Mouse (Mus musculus) embryonic facial prominence, embryonic 11.5 days (tissue): ENCODE data around the gene Tlx3. TPM values are rescaled to one million over a fixed set of nuclear protein-coding genes. Genes with fewer than 3 reads are reported as not detected.

ENCODE experiments used
- ATAC-seq: fragments of 200-750 bp; cut with Nextera tagmentation; replicated peaks from 2 replicates; pipeline ENCODE4 v1.8.0; 2017; ENCODE audit warnings: low read depth; ENCODE audit not compliant: insufficient number of reproducible peaks, low FRiP score, low TSS enrichment
- DNase-seq: peaks from one replicate; pipeline ENCODE4 v3.0.0-alpha.2; 2015; ENCODE audit warnings: low spot score
- H3K27ac ChIP-seq: fragments of 300-500 bp; sonication (generic); replicated peaks from 2 replicates; pipeline ENCODE4 v1.5.1; 2014; ENCODE audit warnings: mild to moderate bottlenecking, low read depth, low read length, control low read depth
- H3K27me3 ChIP-seq: fragments of 300-500 bp; sonication (generic); 2 replicates; pipeline ENCODE4 v1.6.1; 2014; ENCODE audit warnings: mild to moderate bottlenecking, low read length, moderate library complexity, mixed read lengths; ENCODE audit not compliant: control insufficient read depth, insufficient read depth
- H3K36me3 ChIP-seq: fragments of 300-500 bp; sonication (generic); replicated peaks from 2 replicates; pipeline ENCODE4 v1.6.1; 2014; ENCODE audit warnings: low read depth, mild to moderate bottlenecking, low read length, moderate library complexity, mixed read lengths; ENCODE audit not compliant: control insufficient read depth, insufficient read depth
- H3K4me1 ChIP-seq: fragments of 300-500 bp; sonication (generic); 2 replicates; pipeline ENCODE4 v1.6.1; 2014; ENCODE audit warnings: low read length, mixed read lengths; ENCODE audit not compliant: control insufficient read depth, insufficient read depth
- H3K4me2 ChIP-seq: fragments of 300-500 bp; sonication (generic); 2 replicates; pipeline ENCODE4 v1.6.1; 2014; ENCODE audit warnings: low read depth, mild to moderate bottlenecking, control low read depth, low read length, moderate library complexity
- H3K4me3 ChIP-seq: fragments of 300-500 bp; sonication (generic); 2 replicates; pipeline ENCODE4 v1.5.1; 2014; ENCODE audit warnings: low read depth, low read length, control low read depth
- H3K9ac ChIP-seq: fragments of 300-500 bp; sonication (generic); replicated peaks from 2 replicates; pipeline ENCODE4 v1.6.1; 2014; ENCODE audit warnings: mild to moderate bottlenecking, control low read depth, low read length
- H3K9me3 ChIP-seq: fragments of 300-500 bp; sonication (generic); replicated peaks from 2 replicates; pipeline ENCODE4 v1.6.1; 2016; ENCODE audit warnings: mild to moderate bottlenecking, low read length, inconsistent platforms, mixed read lengths; ENCODE audit not compliant: control insufficient read depth
- WGBS: fragments of 180-500 bp; shearing (Covaris S2); extraction: QIAGEN DNeasy Blood & Tissue Kit; methylation state at CpG from one replicate; pipeline ENCODE4 v1.1.7; 2014; 5-methylcytosine and 5-hydroxymethylcytosine counted together
- polyA plus RNA-seq: library from polyadenylated mRNA; unstranded; fragments of >200 nt; fragmentation: Nextera tagmentation; extraction: Ambion mirVana; gene quantifications from 2 replicates; pipeline ENCODE4 v1.2.1, GENCODE M21; 2014

Gene Tlx3
- 6.0 and 7.4 TPM in 2 replicates for polyA plus RNA-seq

GRCm38 (mm10) chr11:33203383-33204328 lies at the start of gene Tlx3:
Gene Tlx3, minus strand, starts transcription at chr11:33203589.
- H3K4me3 ChIP-seq = peak within 1 kb of the TSS; percentile 25
- peak within 1 kb of the TSS; percentile 33; the same call in 1 of the 2 replicates for H3K9ac ChIP-seq
- peaks cover 9% of the 10 kb centered on the region for H3K4me1 ChIP-seq
- no peaks in the 10 kb centered on the region for H3K9me3 ChIP-seq
- H3K4me2 ChIP-seq = peak within 1 kb of the TSS; percentile 49
- DNase-seq (peak; percentile 77), ATAC-seq (peak; percentile 44)
- H3K27ac ChIP-seq = 0 out of 2 replicates have a peak within 1 kb of the TSS, but pooled peaks have one; percentile 6
- no peaks in the 10 kb centered on the region for H3K36me3 ChIP-seq
- H3K27me3 ChIP-seq = peaks cover 71% of the 10 kb centered on the region
- under 1% methylated on average over 78 of the region's 81 CpGs for WGBS

DNA sequence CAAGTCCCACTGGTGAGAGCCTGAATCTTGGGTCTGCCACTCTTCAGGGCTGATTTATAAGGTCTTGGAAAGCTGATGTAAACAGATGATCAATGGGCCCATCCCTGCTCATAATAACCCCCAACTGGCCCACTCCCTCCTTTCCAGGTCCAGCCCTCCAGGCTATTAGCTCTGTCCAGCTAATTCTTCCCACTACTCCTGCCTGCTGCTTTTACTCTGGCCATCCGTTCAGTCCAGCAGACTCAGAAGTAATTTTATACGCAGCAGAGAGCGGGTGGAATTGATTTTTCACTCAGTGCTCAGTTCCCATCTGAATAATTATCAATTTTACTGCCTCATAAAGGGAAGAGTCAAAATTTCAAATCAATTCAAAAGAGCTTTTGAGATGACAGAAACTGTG lies 36.9 kb upstream of the Tlx3 start:
- no peaks in the 10 kb centered on the region for H3K36me3 ChIP-seq
- no peak for ATAC-seq

GRCm38 (mm10) chr11:33234134-33234533 lies 30.7 kb upstream of the Tlx3 start:
- Histone ChIP-seq H3K27ac (no peak overlapping the region), H3K4me2 (no peak overlapping the region), H3K4me1 (no peaks in the 10 kb centered on the region), H3K27me3 (no peaks in the 10 kb centered on the region), H3K9ac (no peak overlapping the region), H3K36me3 (no peaks in the 10 kb centered on the region), H3K9me3 (no peaks in the 10 kb centered on the region), H3K4me3 (no peak overlapping the region)
- WGBS = 53% methylated on average over 3 of the region's 3 CpGs
- DNase-seq (no peak), ATAC-seq (no peak)

More for the DNA sequence above, 36.9 kb upstream of the Tlx3 start:
- no peak overlapping the region for H3K9ac ChIP-seq
- DNase-seq = no peak
- no peak overlapping the region for H3K27ac ChIP-seq
- no peaks in the 10 kb centered on the region for H3K27me3 ChIP-seq
- H3K4me1 ChIP-seq = no peaks in the 10 kb centered on the region
- WGBS = 59% methylated on average over 3 of the region's 3 CpGs
- H3K4me2 ChIP-seq = no peak overlapping the region
- H3K4me3 ChIP-seq = no peak overlapping the region
- H3K9me3 ChIP-seq = no peaks in the 10 kb centered on the region

GRCm38 (mm10) chr11:33232056-33232455 lies 28.7 kb upstream of the Tlx3 start:
- DNase-seq (no peak), ATAC-seq (no peak)
- 67% methylated on average over 5 of the region's 5 CpGs for WGBS
- H3K27me3 ChIP-seq = no peaks in the 10 kb centered on the region
- no peak overlapping the region for H3K4me2 ChIP-seq
- H3K27ac ChIP-seq = no peak overlapping the region
- H3K4me1 ChIP-seq = no peaks in the 10 kb centered on the region
- H3K9ac ChIP-seq = no peak overlapping the region
- no peaks in the 10 kb centered on the region for H3K36me3 ChIP-seq
- no peaks in the 10 kb centered on the region for H3K9me3 ChIP-seq
- H3K4me3 ChIP-seq = no peak overlapping the region

DNA sequence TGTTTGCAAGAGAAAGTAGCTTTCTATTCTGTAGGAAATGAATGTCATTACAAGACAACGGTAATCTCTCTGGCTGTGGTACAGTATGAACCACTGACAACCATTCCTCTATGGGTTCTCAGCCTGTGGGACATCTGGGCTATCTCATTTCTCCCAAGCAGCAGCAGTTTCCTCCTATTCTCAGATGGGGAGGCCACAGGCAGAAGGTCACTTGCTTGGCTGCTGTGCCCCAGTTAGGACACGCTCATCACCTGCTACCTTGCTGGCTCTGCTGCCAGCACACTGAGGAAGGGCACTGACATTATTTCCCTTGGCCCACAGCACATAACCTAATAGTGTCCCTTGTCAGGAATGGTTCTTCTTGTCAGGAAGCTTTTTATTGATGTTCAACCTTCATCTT lies 24.8 kb upstream of the Tlx3 start:
- ATAC-seq = no peak
- Histone ChIP-seq H3K36me3 (no peaks in the 10 kb centered on the region), H3K4me3 (no peak overlapping the region), H3K4me2 (no peak overlapping the region), H3K9me3 (no peaks in the 10 kb centered on the region), H3K9ac (no peak overlapping the region), H3K27ac (no peak overlapping the region), H3K4me1 (no peaks in the 10 kb centered on the region; the same call in 1 of the 2 replicates), H3K27me3 (no peaks in the 10 kb centered on the region)
- DNase-seq = no peak
- 100% methylated on average over 2 of the region's 2 CpGs for WGBS

- H3K4me1 ChIP-seq = no peaks in the 10 kb centered on the region; the same call in 1 of the 2 replicates
- no peak overlapping the region for H3K9ac ChIP-seq
- no peak overlapping the region for H3K4me2 ChIP-seq
- H3K27ac ChIP-seq = no peak overlapping the region
- H3K4me3 ChIP-seq = no peak overlapping the region
- 70% methylated on average over 8 of the region's 8 CpGs for WGBS
- H3K9me3 ChIP-seq = no peaks in the 10 kb centered on the region
- ATAC-seq = no peak
- no peak for DNase-seq
- H3K36me3 ChIP-seq = no peaks in the 10 kb centered on the region
- no peaks in the 10 kb centered on the region for H3K27me3 ChIP-seq
Measured at GRCm38 (mm10) chr11:33226516-33226915, 23.1 kb upstream of the Tlx3 start.

DNA sequence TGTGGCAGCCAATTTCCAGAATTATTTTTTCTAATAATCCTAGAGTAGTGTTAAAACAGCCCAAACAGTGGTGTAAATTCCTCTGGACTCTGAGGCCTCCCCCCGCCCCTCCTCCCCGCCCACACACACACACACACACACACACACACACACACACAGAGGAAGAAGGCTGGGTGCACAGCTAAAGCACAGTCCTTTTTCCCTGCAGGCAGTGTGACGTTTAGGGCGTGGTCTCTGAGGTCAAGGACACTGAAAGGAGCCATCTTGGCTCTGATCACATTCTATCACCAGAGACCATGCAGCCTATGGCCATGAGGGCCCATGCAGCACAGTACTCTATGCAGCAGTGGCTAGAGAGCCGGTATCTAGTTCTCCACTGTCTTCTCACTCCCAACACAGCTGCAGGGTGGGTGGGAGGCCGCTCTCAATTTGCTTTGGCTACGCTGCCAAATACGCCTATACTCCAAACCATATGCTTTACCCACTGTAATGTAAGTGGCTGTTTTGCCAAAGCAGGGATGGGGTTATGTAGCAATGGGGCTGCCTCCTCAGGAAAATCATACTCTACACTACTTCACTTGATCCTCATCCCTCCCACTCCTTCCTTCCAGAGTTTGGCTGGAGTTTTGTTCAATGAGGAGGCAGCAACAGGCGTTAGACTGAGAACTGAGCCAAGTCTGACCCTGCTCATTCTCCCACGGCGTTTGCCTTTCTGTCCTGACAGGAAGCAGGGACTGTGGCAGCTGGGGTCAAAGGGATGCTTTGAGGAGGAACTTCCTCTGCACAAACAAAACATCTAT lies 18.4 kb upstream of the Tlx3 start:
- WGBS = 60% methylated on average over 11 of the region's 11 CpGs
- ATAC-seq = 0 out of 2 replicates have a peak, but pooled peaks have one; percentile 66
- no peaks in the 10 kb centered on the region for H3K27me3 ChIP-seq
- H3K4me1 ChIP-seq = no peaks in the 10 kb centered on the region; the same call in 1 of the 2 replicates
- H3K27ac ChIP-seq = no peak overlapping the region
- H3K36me3 ChIP-seq = no peaks in the 10 kb centered on the region
- H3K4me2 ChIP-seq = no peak overlapping the region
- no peak overlapping the region for H3K9ac ChIP-seq
- peak; percentile 13 for DNase-seq
- H3K9me3 ChIP-seq = no peaks in the 10 kb centered on the region
- H3K4me3 ChIP-seq = no peak overlapping the region
